Comparison of ENCODE assay signal across 7 mouse cellular contexts in the genomic region with DNA sequence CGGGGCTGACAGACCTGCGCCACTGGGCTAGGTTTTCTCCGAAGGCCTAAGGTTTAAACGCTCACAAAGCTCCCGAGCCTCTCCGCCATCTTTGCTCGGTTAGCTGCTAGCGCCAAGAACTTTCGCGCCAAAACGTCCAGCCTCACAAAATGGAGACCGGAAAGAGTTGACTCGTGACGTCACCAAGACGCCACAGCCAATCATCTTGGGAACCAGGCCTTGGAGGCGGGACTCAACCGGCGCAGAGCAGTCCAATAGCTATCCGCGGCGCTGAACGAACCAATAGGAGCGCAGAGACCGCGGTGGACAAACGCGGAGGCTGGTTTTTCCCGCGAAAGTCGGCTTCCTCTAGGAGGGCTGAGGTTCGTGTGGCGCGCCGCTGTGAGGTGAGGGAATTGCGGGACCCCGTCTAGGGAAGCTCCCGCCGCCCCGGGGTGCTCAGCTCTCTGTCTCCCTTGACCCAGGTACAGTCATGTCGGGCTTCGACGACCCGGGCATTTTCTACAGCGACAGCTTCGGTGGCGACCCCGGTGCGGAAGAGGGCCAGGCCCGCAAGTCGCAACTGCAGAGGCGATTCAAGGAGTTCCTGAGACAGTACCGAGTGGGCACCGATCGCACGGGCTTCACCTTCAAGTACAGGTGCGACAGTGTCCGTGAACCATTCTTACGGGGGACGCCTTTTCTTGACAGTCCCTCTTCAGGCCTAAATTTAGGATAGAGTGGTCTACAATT. TPM values are rescaled to one million over a fixed set of nuclear protein-coding genes. Genes with fewer than 3 reads are reported as not detected.
A peak's percentile ranks its signal among the peaks of the same experiment; 100 is the strongest.
DNase-seq lines count a peak whose midpoint lies in the region; ATAC-seq and TF ChIP-seq lines count a peak whose summit lies in the region.

TSS of gene Mcm5 (plus strand) at position 334 of the 732 bp plus-strand sequence.

- intact Hi-C loops in left cerebral cortex, postnatal 4 days (cut with DNase I): loop anchor here (5.0 kb wide), 1 partner anchor 37 kb away; no protein-coding TSS in a partner anchor

- H3K4me3 ChIP-seq in embryonic facial prominence, embryonic 10.5 days: peak within 1 kb of the TSS; percentile 84
- H3K4me3 ChIP-seq in intestine, postnatal 0 days (ENCODE audit: low read depth, low read length): peak within 1 kb of the TSS; percentile 78
- H3K4me3 ChIP-seq in midbrain, embryonic 12.5 days: peak within 1 kb of the TSS; percentile 78
- H3K4me3 ChIP-seq in small intestine, adult 2 months (ENCODE audit: low read depth, low read length): peak within 1 kb of the TSS; percentile 82

- no peaks in the 10 kb centered on the region for H3K9me3 ChIP-seq in embryonic facial prominence, embryonic 10.5 days
- H3K9me3 ChIP-seq in intestine, postnatal 0 days (ENCODE audit: control insufficient read depth): no peaks in the 10 kb centered on the region
- H3K9me3 ChIP-seq in midbrain, embryonic 12.5 days: no peaks in the 10 kb centered on the region

- no peaks in the 10 kb centered on the region for H3K27me3 ChIP-seq in embryonic facial prominence, embryonic 10.5 days (replicated peaks; ENCODE audit: low read depth, poor library complexity, severe bottlenecking)
- no peaks in the 10 kb centered on the region for H3K27me3 ChIP-seq in intestine, postnatal 0 days (replicated peaks; ENCODE audit: control insufficient read depth, insufficient read depth, low read length)
- no peaks in the 10 kb centered on the region for H3K27me3 ChIP-seq in midbrain, embryonic 12.5 days
- no peaks in the 10 kb centered on the region for H3K27me3 ChIP-seq in small intestine, adult 2 months (ENCODE audit: control insufficient read depth, insufficient read depth, low read length)

- under 1% methylated on average over 59 of the region's 59 CpGs for WGBS in embryonic facial prominence, embryonic 10.5 days
- under 1% methylated on average over 59 of the region's 59 CpGs for WGBS in intestine, postnatal 0 days
- under 1% methylated on average over 59 of the region's 59 CpGs for WGBS in midbrain, embryonic 12.5 days
- WGBS in small intestine, adult 2 months: under 1% methylated on average over 59 of the region's 59 CpGs

- TF ChIP-seq POLR2A in small intestine, adult 2 months (IDR thresholded peaks at IDR 0.05; ENCODE audit: low read depth, low read length): peak; percentile 43; the same call in 1 of the 2 replicates

- H3K4me2 ChIP-seq in intestine, postnatal 0 days (replicated peaks; ENCODE audit: low read depth): peak within 1 kb of the TSS; percentile 74
- H3K4me2 ChIP-seq in midbrain, embryonic 12.5 days (replicated peaks): peak within 1 kb of the TSS; percentile 84

- ATAC-seq in intestine, postnatal 0 days: peak; percentile 97
- peak; percentile 98 for ATAC-seq in midbrain, embryonic 12.5 days (ENCODE audit: low FRiP score, low read depth)

- TF ChIP-seq CTCF in intestine, postnatal 0 days (IDR thresholded peaks at IDR 0.05; ENCODE audit: low read depth): no peak
- 0 out of 2 replicates have a peak, but pooled peaks have one; percentile 10 for TF ChIP-seq CTCF in small intestine, adult 2 months (IDR thresholded peaks at IDR 0.05; ENCODE audit: extremely low read depth, insufficient read length, insufficient replicate concordance, low read depth, low read length)

- H3K4me1 ChIP-seq in embryonic facial prominence, embryonic 10.5 days: peaks cover 26% of the 10 kb centered on the region
- H3K4me1 ChIP-seq in intestine, postnatal 0 days (replicated peaks; ENCODE audit: control insufficient read depth, insufficient read depth, low read length): peaks cover 5% of the 10 kb centered on the region; the same call in 1 of the 2 replicates
- peaks cover 21% of the 10 kb centered on the region for H3K4me1 ChIP-seq in midbrain, embryonic 12.5 days
- H3K4me1 ChIP-seq in small intestine, adult 2 months (ENCODE audit: control insufficient read depth, insufficient read depth, insufficient read length, low read length): peaks cover 5% of the 10 kb centered on the region

- H3K9ac ChIP-seq in intestine, postnatal 0 days (ENCODE audit: low read depth, low read length): peak within 1 kb of the TSS; percentile 69
- peak within 1 kb of the TSS; percentile 86 for H3K9ac ChIP-seq in midbrain, embryonic 12.5 days (replicated peaks)

- peak; percentile 98 for DNase-seq in adrenal gland, postnatal 10 days
- DNase-seq in embryonic facial prominence, embryonic 10.5 days (ENCODE audit: low spot score): peak; percentile 98
- DNase-seq in gonadal fat pad, adult 2 months (ENCODE audit: low read depth): peak; percentile 90
- peak; percentile 99 for DNase-seq in left cerebral cortex, postnatal 4 days

- peaks cover 43% of the 10 kb centered on the region for H3K36me3 ChIP-seq in embryonic facial prominence, embryonic 10.5 days (replicated peaks)
- peaks cover 28% of the 10 kb centered on the region; the same call in 1 of the 2 replicates for H3K36me3 ChIP-seq in intestine, postnatal 0 days (ENCODE audit: control insufficient read depth, insufficient read depth)
- peaks cover 31% of the 10 kb centered on the region for H3K36me3 ChIP-seq in midbrain, embryonic 12.5 days
- peaks cover 8% of the 10 kb centered on the region; the same call in 1 of the 2 replicates for H3K36me3 ChIP-seq in small intestine, adult 2 months (ENCODE audit: control insufficient read depth, insufficient read depth, low read length)

- H3K27ac ChIP-seq in embryonic facial prominence, embryonic 10.5 days (replicated peaks): peak within 1 kb of the TSS; percentile 99
- peak within 1 kb of the TSS; percentile 62; the same call in 1 of the 2 replicates for H3K27ac ChIP-seq in intestine, postnatal 0 days (ENCODE audit: low read depth, low read length)
- H3K27ac ChIP-seq in midbrain, embryonic 12.5 days (replicated peaks): peak within 1 kb of the TSS; percentile 77
- peak within 1 kb of the TSS; percentile 62 for H3K27ac ChIP-seq in small intestine, adult 2 months (ENCODE audit: insufficient read depth, low read depth, low read length)

RNA-seq across cellular contexts. Expression of gene Mcm5, which starts in this region (rescaled TPM):
- total RNA-seq in adrenal gland, postnatal 10 days (2021): 10 to 100 TPM; 25.6 to 40.0 TPM
- 312 and 340 TPM in 2 replicates for polyA plus RNA-seq in embryonic facial prominence, embryonic 10.5 days (2016; fragmentation: Nextera tagmentation; extraction: Ambion mirVana)
- polyA plus RNA-seq in gonadal fat pad, adult 2 months (2012; rRNA removed): 7.6 and 8.3 TPM in 2 replicates
- polyA plus RNA-seq in intestine, postnatal 0 days (2015; fragmentation: Nextera tagmentation; extraction: Ambion mirVana): 21.3 and 23.9 TPM in 2 replicates
- total RNA-seq in left cerebral cortex, postnatal 4 days (2021): 10 to 100 TPM; 16.6 to 17.5 TPM
- polyA plus RNA-seq in midbrain, embryonic 12.5 days (2016; fragmentation: Nextera tagmentation; extraction: Ambion mirVana): 139 and 152 TPM in 2 replicates
- 8.7 and 22.0 TPM in 2 replicates for polyA plus RNA-seq in small intestine, adult 2 months (2012; rRNA removed)

Comparison
In these comparisons a context has a peak if more than half of its experiments do, and no peak if none do; other contexts are left out.
1. Peak in every context shown above with its lines: DNase-seq, ATAC-seq, H3K4me3 ChIP-seq and H3K27ac ChIP-seq.